Mouse (Mus musculus): ENCODE measurements around the gene Kif1c.

DNA sequence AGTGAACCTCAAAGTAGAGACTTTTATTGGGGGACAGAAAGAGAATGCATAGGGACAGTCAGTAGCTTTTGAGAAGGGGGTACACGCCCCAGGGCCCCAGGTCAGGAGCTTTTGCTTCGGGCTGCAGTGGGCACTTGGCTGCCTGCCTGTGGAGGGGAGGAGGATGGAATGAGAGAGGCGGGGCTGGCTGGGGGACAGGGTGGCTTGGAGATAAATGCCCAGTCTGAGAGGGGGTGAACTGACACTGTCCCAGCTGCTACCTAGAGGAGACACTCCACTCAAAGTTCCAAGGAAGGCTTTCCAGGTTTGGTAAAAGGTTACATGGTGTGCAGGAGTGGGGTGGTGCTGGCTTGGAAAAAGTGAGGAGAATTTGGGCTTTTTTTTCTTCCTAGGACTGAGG is 43.4 kb upstream of the Kif1c start, which contains the start of gene Eno3:
- TF ChIP-seq GATA1 (IDR thresholded peaks at IDR 0.05; ENCODE audit: borderline replicate concordance, low read length) = no peak
- TF ChIP-seq FLI1 (IDR thresholded peaks at IDR 0.05; ENCODE audit: low read length) = no peak

All from megakaryocyte, embryonic 14.5 days (primary cell).